Mouse (Mus musculus): ENCODE data around the gene Tmco1. TPM values are rescaled to one million over a fixed set of nuclear protein-coding genes. Genes with fewer than 3 reads are reported as not detected.

Gene Tmco1
- polyA plus RNA-seq, 1 experiment from 2014 or later, result 72.7 TPM

DNA sequence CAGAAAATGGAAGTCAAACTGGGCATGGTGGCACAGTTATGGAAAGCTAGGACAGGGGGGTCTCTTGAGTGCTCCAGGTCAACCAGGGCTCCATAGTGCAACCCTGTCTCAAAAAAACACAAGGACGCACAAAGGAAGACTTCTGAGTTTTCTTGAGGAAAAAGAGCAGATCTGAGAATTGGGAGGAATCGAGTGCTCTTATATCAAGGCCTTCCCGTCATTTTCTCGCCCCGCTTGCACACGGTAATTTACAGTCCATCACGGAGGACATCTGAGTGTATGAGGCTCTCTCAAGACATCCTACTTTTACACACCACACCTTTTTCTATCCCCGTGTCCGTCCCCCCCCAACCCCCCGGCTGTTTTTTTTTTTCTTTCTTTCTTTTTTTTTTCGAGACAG, 504 bp upstream of the Tmco1 start:
- Histone ChIP-seq H3K9me3 (ENCODE audit: control insufficient read depth, low read length) (no peaks in the 10 kb centered on the region), H3K4me1 (ENCODE audit: control insufficient read depth, insufficient read depth, low read depth, low read length) (peaks cover 9% of the 10 kb centered on the region), H3K27ac (ENCODE audit: low read depth, low read length) (peak overlapping the region; percentile 96; the same call in 1 of the 2 replicates), H3K27me3 (replicated peaks; ENCODE audit: control insufficient read depth, insufficient read depth, low read length) (no peaks in the 10 kb centered on the region), H3K36me3 (ENCODE audit: control insufficient read depth, insufficient read depth, low read length) (no peaks in the 10 kb centered on the region), H3K4me3 (ENCODE audit: low read length) (peak overlapping the region; percentile 79), H3K4me2 (ENCODE audit: low read length) (peak overlapping the region; percentile 90), H3K9ac (ENCODE audit: low read depth, low read length) (no peak overlapping the region)
- no peak for ATAC-seq
- WGBS, result 64% methylated on average over 11 of the region's 11 CpGs

DNA sequence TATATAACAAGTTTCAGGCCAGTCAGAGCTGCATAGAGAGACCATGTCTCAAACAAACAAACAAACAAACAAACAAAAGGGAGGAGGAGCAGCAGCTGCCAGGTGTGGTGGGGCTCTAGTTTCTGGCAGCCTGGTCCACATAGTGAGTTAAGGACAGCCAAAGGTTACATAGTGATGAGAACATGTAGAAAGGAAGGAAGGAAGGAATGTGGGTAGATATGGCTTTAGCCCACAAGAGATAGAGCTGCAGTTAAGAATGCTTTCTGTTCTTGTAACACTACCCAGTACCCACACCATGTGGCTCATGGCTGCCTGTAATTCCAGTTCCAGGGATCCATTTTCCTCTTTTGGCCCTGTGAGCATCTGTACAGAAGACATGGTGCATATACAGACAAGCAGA, 4.2 kb downstream of the Tmco1 start:
- Histone ChIP-seq H3K4me2 (ENCODE audit: low read length) (no peak overlapping the region), H3K27ac (ENCODE audit: low read depth, low read length) (no peak overlapping the region), H3K36me3 (ENCODE audit: control insufficient read depth, insufficient read depth, low read length) (peaks cover 3% of the 10 kb centered on the region; the same call in 1 of the 2 replicates), H3K4me1 (ENCODE audit: control insufficient read depth, insufficient read depth, low read depth, low read length) (peaks cover 9% of the 10 kb centered on the region), H3K27me3 (replicated peaks; ENCODE audit: control insufficient read depth, insufficient read depth, low read length) (no peaks in the 10 kb centered on the region), H3K9ac (ENCODE audit: low read depth, low read length) (no peak overlapping the region), H3K9me3 (ENCODE audit: control insufficient read depth, low read length) (no peaks in the 10 kb centered on the region), H3K4me3 (ENCODE audit: low read length) (no peak overlapping the region)
- ATAC-seq, result no peak

DNA sequence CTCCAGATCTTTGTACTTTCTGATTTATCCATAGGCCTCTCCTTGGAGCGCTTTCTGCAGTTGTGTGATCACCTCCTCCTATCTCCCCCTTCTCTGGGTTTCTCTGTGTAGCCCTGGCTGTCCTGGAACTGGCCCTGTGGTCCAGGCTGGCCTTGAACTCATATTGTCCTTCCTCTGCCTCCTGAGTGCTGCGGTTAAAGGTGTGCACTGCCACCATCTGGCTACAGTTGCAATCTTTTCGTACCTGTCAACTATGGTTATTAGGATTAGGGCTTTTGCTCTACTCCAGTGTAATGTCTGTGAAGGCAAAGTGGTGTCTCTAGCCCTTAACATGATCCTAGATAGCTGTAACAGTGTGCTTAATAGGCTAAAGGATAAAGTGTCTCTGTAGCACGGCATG, 5.0 kb downstream of the Tmco1 start:
- ATAC-seq, result no peak
- H3K9me3 ChIP-seq (ENCODE audit: control insufficient read depth, low read length), result no peaks in the 10 kb centered on the region
- H3K36me3 ChIP-seq (ENCODE audit: control insufficient read depth, insufficient read depth, low read length), result peaks cover 7% of the 10 kb centered on the region; the same call in 1 of the 2 replicates
- WGBS, result 94% methylated on average over 4 of the region's 4 CpGs
- H3K4me2 ChIP-seq (ENCODE audit: low read length), result no peak overlapping the region
- H3K9ac ChIP-seq (ENCODE audit: low read depth, low read length), result no peak overlapping the region
- peaks cover 6% of the 10 kb centered on the region for H3K4me1 ChIP-seq (ENCODE audit: control insufficient read depth, insufficient read depth, low read depth, low read length)
- no peak overlapping the region for H3K27ac ChIP-seq (ENCODE audit: low read depth, low read length)
- H3K4me3 ChIP-seq (ENCODE audit: low read length), result no peak overlapping the region
- H3K27me3 ChIP-seq (replicated peaks; ENCODE audit: control insufficient read depth, insufficient read depth, low read length), result no peaks in the 10 kb centered on the region

DNA sequence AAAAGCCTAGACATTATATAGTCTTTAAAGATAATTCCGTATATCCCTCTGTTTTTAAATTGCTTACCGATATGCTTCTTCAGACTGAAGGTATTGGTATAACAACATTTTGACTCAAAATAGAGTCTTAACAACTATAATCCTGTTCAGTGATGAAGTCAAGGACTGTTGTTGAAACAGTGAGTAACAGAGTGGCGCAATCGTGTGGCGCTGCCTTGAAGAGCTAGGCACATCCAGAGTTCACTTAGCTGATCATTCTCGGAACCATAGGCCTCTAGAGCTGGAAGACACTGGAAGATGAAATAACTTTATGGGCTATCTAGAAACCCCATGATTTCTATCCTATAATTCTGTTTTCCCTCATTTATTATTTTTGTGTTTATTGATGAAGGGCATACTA, 13.5 kb downstream of the Tmco1 start:
- peaks cover 42% of the 10 kb centered on the region for H3K36me3 ChIP-seq (ENCODE audit: control insufficient read depth, insufficient read depth, low read length)
- no peak overlapping the region for H3K4me3 ChIP-seq (ENCODE audit: low read length)
- H3K27ac ChIP-seq (ENCODE audit: low read depth, low read length), result no peak overlapping the region
- WGBS, result 98% methylated on average over 6 of the region's 6 CpGs
- H3K4me2 ChIP-seq (ENCODE audit: low read length), result no peak overlapping the region
- no peaks in the 10 kb centered on the region for H3K9me3 ChIP-seq (ENCODE audit: control insufficient read depth, low read length)
- H3K27me3 ChIP-seq (replicated peaks; ENCODE audit: control insufficient read depth, insufficient read depth, low read length), result no peaks in the 10 kb centered on the region
- no peaks in the 10 kb centered on the region for H3K4me1 ChIP-seq (ENCODE audit: control insufficient read depth, insufficient read depth, low read depth, low read length)
- ATAC-seq, result no peak
- no peak overlapping the region for H3K9ac ChIP-seq (ENCODE audit: low read depth, low read length)

DNA sequence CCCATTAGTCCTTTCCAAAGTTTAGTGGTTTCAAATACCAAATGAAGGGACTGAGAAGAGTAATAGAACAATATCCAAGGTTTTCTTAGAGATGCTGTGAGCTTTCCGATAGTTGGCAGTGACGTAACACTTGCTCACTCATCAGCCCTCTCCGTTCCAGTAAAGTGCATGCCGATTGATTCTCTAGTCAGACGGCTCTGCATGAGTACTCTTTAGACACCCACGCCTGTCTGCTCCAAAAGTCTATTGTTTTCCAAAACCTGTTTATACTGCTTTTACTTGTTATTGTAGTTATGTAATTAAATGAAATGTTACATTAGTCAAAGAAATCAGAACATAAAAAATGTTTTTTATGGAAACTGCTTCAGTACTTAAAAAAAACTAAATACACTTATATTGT, 20.6 kb downstream of the Tmco1 start:
- Histone ChIP-seq H3K4me2 (ENCODE audit: low read length) (no peak overlapping the region), H3K4me3 (ENCODE audit: low read length) (no peak overlapping the region), H3K27me3 (replicated peaks; ENCODE audit: control insufficient read depth, insufficient read depth, low read length) (no peaks in the 10 kb centered on the region), H3K4me1 (ENCODE audit: control insufficient read depth, insufficient read depth, low read depth, low read length) (no peaks in the 10 kb centered on the region), H3K9me3 (ENCODE audit: control insufficient read depth, low read length) (no peaks in the 10 kb centered on the region), H3K9ac (ENCODE audit: low read depth, low read length) (no peak overlapping the region), H3K27ac (ENCODE audit: low read depth, low read length) (no peak overlapping the region), H3K36me3 (ENCODE audit: control insufficient read depth, insufficient read depth, low read length) (peaks cover 28% of the 10 kb centered on the region)
- no peak for ATAC-seq
- 87% methylated on average over 6 of the region's 6 CpGs for WGBS

DNA sequence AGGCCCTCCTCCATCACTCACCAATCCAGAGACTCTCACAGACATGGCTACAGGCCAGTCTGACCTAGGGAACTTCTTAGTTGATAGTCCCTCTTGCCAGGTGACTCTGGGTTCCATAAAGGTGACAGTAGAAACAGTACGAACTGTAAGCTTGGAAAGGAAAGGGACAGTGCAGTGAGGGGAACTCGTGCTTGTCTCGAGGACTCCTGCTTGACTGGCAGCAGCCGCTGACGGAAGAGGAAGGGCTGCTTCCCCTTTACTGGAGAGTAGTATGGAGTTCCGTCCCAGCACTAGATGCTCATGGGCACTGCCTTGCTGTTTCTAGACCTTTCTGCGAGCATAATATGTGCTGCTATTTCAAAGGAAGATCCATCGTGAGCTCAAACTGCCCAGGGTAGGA, 22.9 kb downstream of the Tmco1 start:
- H3K4me3 ChIP-seq (ENCODE audit: low read length), result no peak overlapping the region
- no peak for ATAC-seq
- WGBS, result 95% methylated on average over 8 of the region's 8 CpGs
- peaks cover 26% of the 10 kb centered on the region for H3K36me3 ChIP-seq (ENCODE audit: control insufficient read depth, insufficient read depth, low read length)
- H3K9me3 ChIP-seq (ENCODE audit: control insufficient read depth, low read length), result no peaks in the 10 kb centered on the region
- no peak overlapping the region for H3K27ac ChIP-seq (ENCODE audit: low read depth, low read length)
- H3K4me2 ChIP-seq (ENCODE audit: low read length), result no peak overlapping the region
- no peak overlapping the region for H3K9ac ChIP-seq (ENCODE audit: low read depth, low read length)
- H3K27me3 ChIP-seq (replicated peaks; ENCODE audit: control insufficient read depth, insufficient read depth, low read length), result no peaks in the 10 kb centered on the region
- no peaks in the 10 kb centered on the region for H3K4me1 ChIP-seq (ENCODE audit: control insufficient read depth, insufficient read depth, low read depth, low read length)

DNA sequence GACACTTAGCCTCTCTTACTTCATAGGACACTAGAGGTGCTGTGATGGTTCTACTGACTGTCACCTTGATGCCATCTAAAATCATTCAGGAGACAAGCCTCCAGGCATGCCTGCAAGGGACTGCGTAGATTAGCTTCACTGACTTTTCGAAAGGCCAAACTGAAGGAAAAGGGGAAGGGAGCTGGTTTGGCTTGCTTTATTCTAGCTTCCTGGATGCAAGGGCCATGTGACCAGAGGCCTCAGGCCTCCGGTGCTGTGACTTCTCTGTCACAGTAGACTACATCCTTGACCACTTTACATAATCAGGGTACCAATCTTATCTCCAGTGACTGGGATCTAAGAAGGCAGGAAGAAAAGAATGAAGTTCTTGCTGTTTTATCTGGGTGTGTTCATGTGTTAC, 28.2 kb downstream of the Tmco1 start:
- H3K4me1 ChIP-seq (ENCODE audit: control insufficient read depth, insufficient read depth, low read depth, low read length), result no peaks in the 10 kb centered on the region
- no peak overlapping the region for H3K9ac ChIP-seq (ENCODE audit: low read depth, low read length)
- peaks cover 8% of the 10 kb centered on the region; the same call in 1 of the 2 replicates for H3K36me3 ChIP-seq (ENCODE audit: control insufficient read depth, insufficient read depth, low read length)
- 0 out of 2 replicates have a peak, but pooled peaks cover 2% of the 10 kb centered on the region for H3K27me3 ChIP-seq (replicated peaks; ENCODE audit: control insufficient read depth, insufficient read depth, low read length)
- no peak for ATAC-seq
- 97% methylated on average over 3 of the region's 3 CpGs for WGBS
- H3K4me2 ChIP-seq (ENCODE audit: low read length), result no peak overlapping the region
- no peak overlapping the region for H3K4me3 ChIP-seq (ENCODE audit: low read length)
- H3K27ac ChIP-seq (ENCODE audit: low read depth, low read length), result no peak overlapping the region
- no peaks in the 10 kb centered on the region for H3K9me3 ChIP-seq (ENCODE audit: control insufficient read depth, low read length)

DNA sequence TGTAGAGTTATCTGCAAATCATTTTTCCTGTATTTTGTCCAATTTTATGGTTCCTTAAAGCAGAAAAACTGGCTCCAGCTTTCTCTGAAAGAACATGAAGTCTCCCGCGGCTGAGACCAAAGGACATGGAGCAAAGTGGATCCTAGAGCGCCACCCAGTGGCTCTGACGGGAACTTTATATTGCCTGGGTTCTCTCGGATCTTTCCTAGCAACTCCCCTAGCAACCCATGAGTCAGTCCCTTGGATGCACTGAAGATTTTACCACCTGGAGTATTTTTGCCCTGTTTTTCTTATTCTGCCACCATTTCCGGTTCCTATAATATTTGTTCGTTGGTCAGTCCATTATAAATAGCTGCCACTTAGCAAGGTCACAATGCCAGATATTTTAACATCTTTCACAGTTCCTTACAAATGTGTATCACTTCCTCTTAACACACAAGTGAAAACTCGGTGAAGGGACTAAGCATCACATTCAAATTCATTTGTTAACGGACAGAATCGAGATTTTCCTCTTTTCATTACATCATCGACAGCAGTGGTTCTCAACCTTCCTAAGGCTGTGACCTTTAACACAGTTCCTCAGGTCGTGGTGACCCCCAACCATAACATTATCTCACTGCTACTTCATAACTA, 29.4 kb downstream of the Tmco1 start:
- no peak overlapping the region for H3K9ac ChIP-seq (ENCODE audit: low read depth, low read length)
- H3K9me3 ChIP-seq (ENCODE audit: control insufficient read depth, low read length), result no peaks in the 10 kb centered on the region
- WGBS, result 21% methylated on average over 12 of the region's 12 CpGs
- peak; percentile 70; the same call in 1 of the 2 replicates for ATAC-seq
- H3K4me3 ChIP-seq (ENCODE audit: low read length), result no peak overlapping the region
- H3K27ac ChIP-seq (ENCODE audit: low read depth, low read length), result no peak overlapping the region
- 0 out of 2 replicates have a peak, but pooled peaks cover 2% of the 10 kb centered on the region for H3K27me3 ChIP-seq (replicated peaks; ENCODE audit: control insufficient read depth, insufficient read depth, low read length)
- H3K4me2 ChIP-seq (ENCODE audit: low read length), result no peak overlapping the region
- peaks cover 3% of the 10 kb centered on the region; the same call in 1 of the 2 replicates for H3K36me3 ChIP-seq (ENCODE audit: control insufficient read depth, insufficient read depth, low read length)
- no peaks in the 10 kb centered on the region for H3K4me1 ChIP-seq (ENCODE audit: control insufficient read depth, insufficient read depth, low read depth, low read length)

DNA sequence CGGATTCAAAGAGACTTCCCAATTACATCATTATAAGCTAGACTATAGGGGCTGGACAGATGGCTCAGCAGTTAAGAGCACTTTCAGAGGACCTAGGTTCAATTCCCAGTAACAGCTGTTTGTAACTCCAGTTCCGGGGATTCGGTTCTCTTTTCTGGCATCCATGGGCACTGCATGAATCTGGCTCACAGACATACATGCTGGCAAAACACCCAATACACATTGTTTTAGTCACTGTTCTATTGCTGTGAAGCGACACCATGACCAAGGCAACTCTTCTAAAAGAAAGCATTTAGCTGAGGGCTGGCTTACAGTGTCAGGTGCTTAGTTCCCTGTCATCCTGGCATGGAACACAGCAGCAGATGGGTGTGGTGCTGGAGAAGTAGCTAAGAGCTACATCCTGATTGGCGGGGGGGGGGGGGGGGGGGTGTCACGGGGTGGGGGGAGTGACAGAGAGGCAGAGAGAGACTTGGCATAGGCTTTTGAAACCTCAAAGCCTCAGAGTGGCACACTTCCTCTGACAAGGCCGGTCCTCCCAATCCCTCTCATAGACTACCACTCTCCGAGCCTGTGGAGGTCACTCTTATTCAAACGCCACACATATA, 31.1 kb downstream of the Tmco1 start:
- Histone ChIP-seq H3K9me3 (ENCODE audit: control insufficient read depth, low read length) (no peaks in the 10 kb centered on the region), H3K36me3 (ENCODE audit: control insufficient read depth, insufficient read depth, low read length) (no peaks in the 10 kb centered on the region), H3K27me3 (replicated peaks; ENCODE audit: control insufficient read depth, insufficient read depth, low read length) (0 out of 2 replicates have a peak, but pooled peaks cover 2% of the 10 kb centered on the region), H3K4me2 (ENCODE audit: low read length) (no peak overlapping the region; the same call in 1 of the 2 replicates), H3K4me3 (ENCODE audit: low read length) (no peak overlapping the region), H3K4me1 (ENCODE audit: control insufficient read depth, insufficient read depth, low read depth, low read length) (no peaks in the 10 kb centered on the region), H3K27ac (ENCODE audit: low read depth, low read length) (no peak overlapping the region), H3K9ac (ENCODE audit: low read depth, low read length) (no peak overlapping the region)
- whole genome bisulfite sequencing, result 65% methylated on average over 7 of the region's 9 CpGs
- peak; percentile 35; the same call in 1 of the 2 replicates for ATAC-seq
